Mouse (Mus musculus) heart, adult 2 months (tissue): ENCODE data around the gene Syt16.

Source experiments
- CTCF ChIP-seq: fragments of 200-600 bp; IDR thresholded peaks from 2 replicates; pipeline ENCODE4 v1.8.1; 2022; ENCODE audit warnings: antibody characterized with exemption, mild to moderate bottlenecking, moderate library complexity
- EP300 ChIP-seq: fragments of 200-500 bp; IDR thresholded peaks from 2 replicates; pipeline ENCODE4 v1.6.1; 2011; ENCODE audit warnings: low read depth, low read length, control low read depth; ENCODE audit not compliant: insufficient read depth

DNA sequence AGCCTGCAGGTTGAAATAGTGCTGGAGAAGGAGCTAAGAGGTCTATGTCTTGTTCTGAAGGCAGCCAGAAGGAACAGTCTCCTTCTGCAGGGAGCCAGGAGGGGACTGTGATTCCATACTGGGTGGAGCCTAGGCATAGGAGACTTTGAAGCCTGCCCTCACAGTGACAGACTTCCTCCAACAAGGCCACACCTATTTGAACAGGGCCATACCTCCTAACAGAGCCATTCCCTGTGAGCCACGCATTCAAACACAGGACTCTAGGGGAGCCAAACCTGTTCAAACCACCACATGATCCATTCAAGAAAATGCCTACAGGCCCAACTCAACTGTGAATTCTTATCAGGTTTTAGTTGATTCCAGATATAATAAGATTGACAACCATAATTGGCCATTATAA is 130.8 kb downstream of the Syt16 start:
- TF ChIP-seq CTCF, result no peak
- no peak for TF ChIP-seq EP300
